Mouse (Mus musculus) gastrocnemius, postnatal 25 days (tissue): ENCODE data around the gene Gm10188. TPM values are rescaled to one million over a fixed set of nuclear protein-coding genes. Genes with fewer than 3 reads are reported as not detected.

ENCODE experiments used
- DNase-seq: peaks from one replicate; pipeline ENCODE4 v3.0.0; 2022
- long read RNA-seq, 2 experiments: library from polyadenylated mRNA; stranded (forward); transcript quantifications; one replicate each; pipeline ENCODE4 v2.0.0; 2021
- total RNA-seq, 2 experiments: library from RNA; stranded (reverse); gene quantifications; 1 replicate in 1 of 2; 2 replicates in 1 of 2; pipeline ENCODE4 v1.2.3; 2021

Gene Gm10188
- not detected for total RNA-seq
- long read RNA-seq, experiment 1: 0 reads
- long read RNA-seq, experiment 2: 0 reads

DNA sequence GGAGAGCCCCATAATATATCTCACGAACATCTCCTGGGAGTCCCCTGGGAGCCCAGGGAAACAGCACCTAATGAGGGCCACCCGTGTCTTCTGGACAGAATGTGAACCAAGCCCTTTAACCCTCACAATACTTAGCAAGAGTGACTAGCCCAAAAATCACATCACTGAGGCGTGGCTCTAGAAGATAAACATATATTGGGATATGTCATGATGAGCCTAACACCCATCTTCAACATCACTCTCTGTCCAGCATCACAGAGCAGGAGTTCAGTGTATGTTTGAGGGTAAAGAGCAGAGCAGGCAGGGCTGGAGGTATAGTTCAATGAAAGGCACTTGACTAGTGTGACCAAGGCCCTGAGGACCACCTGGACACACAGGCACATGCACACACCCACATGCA is at the start of gene Gm10188:
Gm10188 (minus strand) TSS at position 101 of the 400 bp plus-strand sequence.
- DNase-seq: no peak

DNA sequence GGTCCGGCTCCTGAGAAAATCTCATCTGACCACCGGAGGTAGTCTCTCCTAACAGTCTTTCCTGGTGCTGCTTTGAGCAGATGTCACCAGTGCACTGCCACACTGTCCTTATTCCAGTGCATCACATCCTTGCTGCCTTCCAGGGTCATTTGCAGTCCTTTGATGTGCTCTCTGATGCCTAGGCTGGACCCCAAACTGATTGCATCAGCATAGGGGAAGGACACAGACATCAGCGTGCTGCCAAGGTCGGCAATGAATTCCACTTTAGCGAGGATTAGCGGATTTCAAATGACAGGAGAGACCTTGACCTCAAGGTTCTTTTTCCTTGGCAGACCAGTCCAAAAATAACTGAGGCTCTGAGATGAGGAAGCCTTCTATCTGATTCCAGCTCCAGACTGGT is 47.6 kb upstream of the Gm10188 start:
- no peak for DNase-seq

DNA sequence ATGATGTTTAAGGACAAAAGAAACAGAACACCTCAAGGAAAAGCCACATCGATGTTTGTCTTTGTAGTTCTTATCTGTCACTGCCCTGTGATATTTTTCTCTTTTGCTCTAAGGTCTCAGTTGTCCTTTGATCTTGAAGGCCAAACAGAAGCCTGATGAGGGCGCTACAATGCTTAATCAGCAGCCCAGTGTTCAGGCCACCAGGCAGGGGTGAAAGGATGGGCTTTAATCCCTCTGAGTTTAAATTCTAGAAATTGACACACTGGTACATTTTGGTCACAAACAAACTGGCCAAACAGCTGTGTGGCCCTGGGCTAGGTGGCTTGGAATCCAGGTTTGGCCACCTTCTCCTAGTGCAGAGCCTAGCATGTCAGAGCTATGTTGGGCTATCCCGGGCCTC is 47.1 kb upstream of the Gm10188 start:
- DNase-seq: no peak

DNA sequence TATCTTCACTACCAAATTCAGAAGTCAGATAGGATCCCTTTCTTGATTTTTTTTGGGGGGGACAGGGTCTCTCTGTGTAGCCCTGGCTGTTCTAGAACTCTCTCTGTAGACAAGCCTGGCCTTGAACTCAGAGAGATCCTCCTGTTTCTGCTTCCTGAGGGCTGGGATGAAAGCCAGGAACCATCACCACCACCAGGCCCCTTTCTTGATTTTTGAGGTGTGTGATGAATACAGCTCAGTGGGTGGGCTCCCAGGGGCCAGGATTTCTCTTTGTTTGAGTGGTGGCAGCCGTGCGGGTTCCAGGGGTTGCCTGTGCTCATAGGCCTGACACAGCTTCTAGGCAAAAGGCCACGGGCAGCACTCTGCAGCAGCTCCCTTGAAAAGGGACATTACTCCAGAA is 41.7 kb upstream of the Gm10188 start:
- DNase-seq: no peak

DNA sequence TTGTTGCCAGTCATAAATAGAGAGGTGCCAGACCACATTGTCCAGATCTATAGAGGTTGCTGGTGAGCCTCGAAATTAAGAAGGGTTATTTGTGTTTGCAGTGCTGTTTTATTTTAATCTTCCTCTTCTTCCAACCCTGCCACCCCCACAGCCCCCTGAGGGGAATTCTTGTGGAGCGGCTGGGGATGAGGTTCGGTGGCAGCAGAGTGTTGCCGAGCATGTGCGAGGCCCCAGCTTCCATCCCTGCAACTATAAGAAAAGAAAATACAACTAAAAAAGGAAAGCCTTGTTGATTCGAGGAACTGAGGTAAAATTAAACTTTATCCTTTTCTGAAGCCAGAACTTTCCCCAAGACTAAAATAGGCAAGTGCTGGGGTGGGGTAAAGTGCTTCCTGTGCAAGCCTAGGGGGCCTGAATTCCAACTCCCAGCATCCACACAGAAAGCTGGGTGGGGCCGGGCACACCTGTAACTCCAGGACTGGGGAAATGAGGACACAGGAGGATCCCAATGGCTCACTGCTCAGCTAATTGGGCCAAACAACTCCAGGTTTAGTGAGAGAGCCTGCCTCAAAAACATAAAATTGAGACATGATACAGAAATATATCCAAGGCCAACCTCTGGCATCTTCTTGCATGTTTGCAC is 39.0 kb upstream of the Gm10188 start:
- no peak for DNase-seq

DNA sequence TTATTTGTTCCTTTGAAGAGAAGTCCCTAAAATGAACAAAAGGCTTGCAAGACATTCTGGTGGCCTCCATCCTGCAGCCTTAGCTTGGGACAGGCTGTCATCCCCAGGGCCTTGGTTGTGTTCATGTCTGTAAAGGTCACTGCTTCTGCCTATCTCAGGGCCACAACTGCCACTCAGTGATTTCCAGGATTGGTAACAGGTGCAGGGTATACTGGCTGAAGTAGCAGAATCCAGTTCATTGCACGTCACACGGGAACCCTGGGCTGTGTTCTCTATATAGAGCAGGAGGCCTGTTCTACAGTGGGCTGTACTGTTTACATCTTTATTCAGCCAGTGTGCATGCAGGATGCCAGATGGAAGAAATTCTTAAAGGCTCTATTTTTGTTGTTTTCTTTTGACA is 38.4 kb upstream of the Gm10188 start:
- peak; percentile 49 for DNase-seq

DNA sequence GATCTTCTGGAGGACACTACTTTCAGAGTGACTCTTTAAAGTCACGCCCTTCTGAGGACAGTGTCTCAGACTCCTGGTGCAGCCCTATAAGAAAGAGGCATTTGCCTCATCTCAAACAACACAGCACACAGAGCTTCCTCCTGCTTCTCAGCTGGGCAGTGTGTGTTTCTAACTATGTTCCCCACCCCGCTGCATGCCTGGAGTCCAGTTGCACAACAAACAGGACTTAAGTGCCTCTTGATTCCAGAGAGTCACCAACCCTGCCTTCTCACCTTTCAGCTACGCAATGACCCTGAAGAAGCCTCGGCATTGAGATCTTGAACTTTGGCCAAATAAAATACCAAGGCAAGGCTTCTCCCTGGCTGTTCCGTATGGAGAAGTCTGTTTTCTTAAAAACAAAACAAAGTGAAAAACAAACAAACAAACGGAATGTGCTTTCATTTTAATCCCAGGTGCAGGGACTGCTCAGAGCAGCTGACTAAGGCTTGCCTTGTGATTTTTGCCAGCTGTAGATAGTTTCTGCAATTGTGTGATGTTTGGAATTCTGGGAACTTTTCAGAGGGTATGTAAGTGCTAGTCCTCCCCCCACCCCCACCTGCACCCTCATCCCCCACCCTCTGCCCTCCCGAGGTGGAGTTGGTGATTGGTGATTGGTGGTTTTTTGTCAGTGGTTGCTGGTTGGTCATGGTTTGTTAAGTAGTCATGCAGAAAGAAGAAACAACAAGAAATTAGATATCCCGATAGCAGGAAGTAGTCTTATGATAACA is 37.4 kb upstream of the Gm10188 start:
- DNase-seq: peak; percentile 41

DNA sequence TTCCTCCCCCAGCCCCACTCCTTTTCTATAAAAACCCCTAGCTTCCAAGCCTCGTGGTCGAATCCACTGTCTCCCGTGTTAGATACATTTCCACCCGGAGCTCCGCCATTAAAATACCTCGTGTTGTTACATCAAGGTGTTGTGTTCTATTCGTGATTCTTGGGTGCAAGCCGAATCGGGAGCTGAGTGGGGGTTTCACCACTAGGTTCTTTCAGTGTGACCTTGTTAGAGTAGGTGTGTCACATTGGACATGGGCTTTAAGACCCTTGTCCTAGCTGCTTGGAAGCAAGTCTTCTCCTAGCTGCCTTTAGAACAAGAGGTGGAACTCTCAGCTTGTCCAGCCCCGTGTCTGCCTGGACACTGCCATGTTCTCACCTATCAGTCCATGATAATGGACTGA is 36.4 kb upstream of the Gm10188 start:
- no peak for DNase-seq

DNA sequence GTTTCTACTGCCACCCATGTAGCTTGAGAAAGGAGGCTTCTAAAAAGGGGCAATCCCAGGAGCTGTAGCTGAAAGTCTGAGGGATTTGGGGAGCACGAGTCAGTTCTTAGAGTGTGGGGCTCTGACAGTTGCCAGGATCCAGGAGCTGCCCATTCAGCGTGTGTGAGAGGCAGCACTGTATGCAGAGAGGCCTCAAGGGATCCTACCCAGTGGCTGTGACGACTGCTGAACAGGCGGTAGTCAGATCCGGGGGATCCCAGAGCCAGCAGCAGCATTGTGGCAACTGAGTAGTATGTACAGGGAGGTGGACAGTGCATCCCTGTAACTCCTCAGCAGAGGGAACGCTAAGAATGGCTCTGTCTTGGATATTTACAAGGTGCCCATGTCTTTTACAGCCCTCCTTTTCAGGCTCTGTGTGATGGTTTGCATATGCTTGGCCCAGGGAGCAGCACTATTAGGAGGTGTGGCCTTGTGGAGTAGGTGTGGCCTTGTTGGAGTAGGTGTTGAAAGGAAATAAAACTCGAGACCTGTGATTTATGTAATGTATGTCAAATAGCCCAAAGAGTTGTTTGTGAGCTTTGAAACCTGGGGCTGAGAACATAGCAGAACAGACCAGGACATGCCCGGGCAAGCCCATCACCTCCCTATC is 35.8 kb upstream of the Gm10188 start:
- DNase-seq: no peak

DNA sequence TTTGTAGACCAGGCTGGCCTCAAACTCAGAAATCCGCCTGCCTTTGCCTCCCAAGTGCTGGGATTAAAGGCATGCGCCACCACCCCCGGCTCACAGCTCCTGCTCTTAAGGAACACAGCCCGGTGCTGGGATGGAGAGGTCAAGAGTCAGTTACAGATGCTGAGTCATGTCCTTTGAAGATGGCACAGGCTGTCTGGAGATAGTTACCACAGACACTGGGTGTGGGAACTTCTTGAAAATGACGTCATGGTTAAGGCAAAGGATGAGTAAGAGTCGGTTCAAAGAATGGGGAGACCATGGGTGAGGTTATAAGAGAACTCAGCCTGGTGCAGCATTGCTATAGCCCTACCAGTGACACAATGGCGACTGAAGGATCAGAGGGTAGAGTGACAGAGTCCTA is 35.0 kb upstream of the Gm10188 start:
- no peak for DNase-seq

DNA sequence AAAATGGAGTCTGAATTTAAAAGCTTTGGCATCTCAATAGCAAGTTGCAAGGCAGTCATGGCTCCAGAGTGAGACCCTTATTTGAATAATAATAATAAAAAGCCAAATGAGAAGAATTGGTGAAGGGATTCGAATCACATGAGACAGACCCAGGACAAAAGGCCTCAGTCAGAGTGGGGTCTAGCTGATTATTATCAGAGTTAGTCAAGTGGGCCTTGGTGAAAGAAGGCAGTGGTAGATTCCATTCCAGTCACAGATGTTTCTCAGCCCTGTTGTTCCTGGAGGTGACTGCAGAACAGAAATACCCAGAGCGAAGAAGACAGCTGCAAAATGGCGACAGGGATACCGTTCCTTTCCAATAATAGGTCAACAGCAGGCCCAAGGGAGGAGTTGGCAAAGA is 34.1 kb upstream of the Gm10188 start:
- no peak for DNase-seq

DNA sequence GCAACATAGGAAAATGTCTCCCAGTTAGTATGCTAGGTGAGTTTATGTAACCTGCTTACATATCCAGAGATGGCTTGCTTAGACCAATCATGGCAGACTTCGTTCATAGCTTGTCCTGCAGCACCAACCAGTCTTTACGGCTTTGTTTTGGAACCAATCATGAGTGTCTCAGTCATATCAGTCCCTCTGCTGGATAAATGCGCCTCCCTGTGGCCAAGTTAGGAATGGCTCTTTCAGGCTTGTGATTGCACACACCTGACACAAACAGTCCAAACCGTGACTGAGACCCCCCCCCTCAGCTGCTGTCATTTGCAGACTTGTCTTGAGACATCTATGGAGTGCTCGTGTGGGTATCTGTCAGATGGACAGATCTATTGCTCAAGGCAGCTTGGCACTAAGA is 31.5 kb upstream of the Gm10188 start:
- no peak for DNase-seq

DNA sequence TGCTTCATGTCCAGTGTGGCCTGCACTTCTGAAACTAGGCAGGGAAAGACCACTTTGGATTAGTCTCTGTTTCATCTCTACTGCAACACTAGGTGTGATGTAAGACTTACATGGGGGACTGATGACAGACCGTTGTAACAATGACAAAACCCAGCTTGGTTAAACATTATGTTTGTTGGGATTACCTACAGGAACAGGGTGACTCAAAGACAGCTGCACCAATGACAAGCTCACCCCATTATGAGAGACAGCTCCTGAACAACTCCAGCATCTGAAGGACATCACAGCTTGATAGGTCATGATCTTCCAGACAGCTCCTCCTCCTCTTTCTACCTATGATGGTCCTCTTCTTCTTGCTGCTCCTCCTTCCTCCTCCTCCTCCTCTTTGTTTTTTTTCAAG is 30.8 kb upstream of the Gm10188 start:
- DNase-seq: no peak

DNA sequence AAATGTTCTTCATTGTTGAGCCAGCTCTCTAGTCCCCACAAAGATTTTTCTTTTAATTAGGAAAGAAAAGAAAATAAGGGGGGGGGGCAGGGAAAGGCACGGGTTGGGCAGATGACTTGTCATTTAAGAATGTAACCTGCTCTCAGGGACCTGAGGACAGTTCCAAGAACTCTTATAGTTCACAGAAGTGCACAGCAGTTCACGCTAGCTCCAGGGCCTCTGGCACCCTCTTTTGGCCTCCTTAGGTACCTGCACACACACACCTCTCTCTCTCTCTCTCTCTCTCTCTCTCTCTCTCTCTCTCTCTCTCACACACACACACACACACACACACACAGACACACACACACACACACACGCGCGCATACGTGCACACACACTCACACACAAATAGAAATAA is 24.9 kb upstream of the Gm10188 start:
- no peak for DNase-seq

DNA sequence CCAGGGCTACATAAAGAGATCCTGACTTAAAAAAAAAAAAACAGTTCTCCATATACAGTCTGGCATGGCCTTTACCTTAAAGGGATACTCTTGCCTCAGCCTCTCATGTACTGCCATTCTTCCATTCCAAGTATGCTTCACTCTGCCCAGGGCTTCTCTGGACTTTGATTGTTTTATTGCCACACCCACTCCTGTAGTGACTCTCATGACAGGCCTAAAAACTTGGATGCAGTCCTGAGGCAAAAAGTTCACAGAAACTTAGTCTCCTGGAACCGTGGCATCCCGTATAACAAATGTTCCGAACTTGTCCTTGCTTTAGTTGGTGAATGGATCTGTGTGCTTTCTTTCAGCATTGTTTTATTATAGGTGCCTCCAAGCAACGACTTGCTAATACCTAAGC is 17.1 kb upstream of the Gm10188 start:
- DNase-seq: no peak

DNA sequence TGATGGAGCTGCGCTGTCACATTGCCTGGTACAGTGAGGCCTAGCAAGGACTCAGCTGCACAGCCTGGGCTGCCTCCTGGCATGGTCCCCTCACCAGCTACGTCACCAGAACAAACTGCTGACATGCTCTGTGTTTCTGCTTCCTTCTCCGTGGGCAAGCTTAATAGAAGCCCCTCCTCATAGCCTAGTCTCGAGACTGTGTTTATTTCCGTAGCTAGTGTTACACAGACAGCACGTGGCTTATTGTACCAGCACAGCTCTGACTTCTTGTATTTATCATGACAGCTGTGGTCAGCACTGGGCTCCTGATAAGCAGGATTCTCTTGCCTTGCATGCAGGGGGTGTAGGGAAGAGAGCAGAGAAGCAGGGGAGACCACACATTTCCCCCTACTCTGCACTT is 16.6 kb upstream of the Gm10188 start:
- no peak for DNase-seq

DNA sequence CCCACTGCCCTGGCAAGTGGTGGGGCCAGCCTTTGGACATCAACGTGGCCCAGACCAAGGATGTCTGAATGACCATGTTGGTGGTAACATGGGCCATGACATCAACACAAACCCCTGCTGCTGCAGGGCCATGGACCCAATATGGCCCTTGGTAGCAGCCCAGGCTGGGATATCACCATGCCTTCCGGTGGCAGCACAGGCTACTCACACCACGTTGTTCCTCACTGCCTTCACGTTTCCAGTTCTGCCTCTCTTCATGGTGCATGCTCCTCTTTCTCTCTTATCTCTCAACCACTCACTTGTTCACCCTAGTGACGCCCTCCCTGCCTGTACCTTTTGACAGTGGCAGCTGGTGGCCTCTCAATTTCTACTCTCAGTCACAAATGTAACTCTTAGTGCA is 15.4 kb upstream of the Gm10188 start:
- DNase-seq: no peak

DNA sequence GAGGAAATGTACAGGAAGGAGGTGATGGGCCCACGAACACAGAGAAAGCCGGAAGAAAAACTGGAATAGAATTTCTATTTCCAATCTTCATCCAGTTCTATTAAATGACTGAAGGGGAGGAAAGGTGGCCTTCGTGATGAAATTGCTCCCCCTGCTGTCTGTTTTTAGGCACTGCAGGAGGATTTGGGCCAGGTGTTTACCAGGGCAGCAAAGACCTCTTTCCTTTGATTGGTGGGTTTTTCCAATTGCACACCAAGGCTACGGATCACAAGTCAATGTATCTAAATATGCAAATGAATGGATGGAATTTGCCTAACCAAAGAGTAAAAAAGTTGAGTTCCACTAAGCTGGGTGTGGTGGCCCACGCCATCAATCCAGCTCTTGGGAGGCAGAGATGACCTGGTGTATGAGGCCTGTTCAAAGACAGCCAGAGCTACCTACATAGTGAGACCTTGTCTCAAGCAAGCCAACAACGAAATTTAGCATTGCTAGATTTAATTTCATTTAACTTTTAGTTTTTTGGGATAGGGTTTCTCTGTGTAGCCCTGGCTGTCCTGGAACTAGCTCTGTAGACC is 8.1 kb upstream of the Gm10188 start:
- no peak for DNase-seq

DNA sequence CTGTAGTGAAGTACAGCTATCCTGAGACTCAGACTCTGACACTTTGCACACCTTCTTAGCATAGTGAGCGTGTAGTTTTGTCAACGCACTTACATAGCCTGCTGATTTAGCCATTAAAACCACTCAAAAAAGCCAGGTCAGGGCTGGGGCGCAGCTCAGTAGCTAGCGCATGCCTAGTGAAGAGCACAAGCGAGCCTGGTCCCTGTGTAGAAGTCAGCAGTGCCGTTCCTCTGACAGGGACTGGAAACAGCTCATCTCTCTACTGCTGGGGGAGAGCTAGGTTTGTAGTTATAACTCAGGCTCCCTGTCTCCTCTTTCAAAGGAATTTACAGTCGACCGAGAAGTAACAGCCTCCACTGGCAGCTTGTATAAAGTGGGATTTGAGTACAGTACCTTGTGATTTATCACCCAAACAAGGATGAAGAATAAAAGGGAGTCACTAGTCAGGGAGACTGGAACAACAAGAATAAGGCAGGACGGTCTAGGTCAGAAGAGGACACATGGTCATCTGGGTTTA is 5.2 kb upstream of the Gm10188 start:
- DNase-seq: no peak

DNA sequence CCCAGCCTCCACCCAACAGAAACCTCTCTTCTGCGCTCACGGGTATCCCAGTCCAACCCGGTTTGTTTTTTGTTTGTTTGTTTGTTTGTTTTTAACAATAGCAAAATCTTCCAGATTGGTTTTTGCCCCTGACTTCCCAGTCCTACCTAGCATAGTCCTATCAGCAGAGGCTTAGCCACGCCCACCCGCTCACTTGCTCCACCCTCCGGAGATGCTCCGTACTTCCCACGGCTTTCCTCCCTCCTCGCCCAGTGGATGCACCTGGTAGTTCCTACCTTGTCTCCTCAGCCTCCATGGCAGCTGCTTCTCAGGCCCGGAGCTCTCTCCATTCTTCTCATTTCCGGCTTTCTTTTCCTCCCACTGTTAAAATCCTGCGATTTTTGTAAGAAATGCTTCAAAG is 4.0 kb upstream of the Gm10188 start:
- no peak for DNase-seq

DNA sequence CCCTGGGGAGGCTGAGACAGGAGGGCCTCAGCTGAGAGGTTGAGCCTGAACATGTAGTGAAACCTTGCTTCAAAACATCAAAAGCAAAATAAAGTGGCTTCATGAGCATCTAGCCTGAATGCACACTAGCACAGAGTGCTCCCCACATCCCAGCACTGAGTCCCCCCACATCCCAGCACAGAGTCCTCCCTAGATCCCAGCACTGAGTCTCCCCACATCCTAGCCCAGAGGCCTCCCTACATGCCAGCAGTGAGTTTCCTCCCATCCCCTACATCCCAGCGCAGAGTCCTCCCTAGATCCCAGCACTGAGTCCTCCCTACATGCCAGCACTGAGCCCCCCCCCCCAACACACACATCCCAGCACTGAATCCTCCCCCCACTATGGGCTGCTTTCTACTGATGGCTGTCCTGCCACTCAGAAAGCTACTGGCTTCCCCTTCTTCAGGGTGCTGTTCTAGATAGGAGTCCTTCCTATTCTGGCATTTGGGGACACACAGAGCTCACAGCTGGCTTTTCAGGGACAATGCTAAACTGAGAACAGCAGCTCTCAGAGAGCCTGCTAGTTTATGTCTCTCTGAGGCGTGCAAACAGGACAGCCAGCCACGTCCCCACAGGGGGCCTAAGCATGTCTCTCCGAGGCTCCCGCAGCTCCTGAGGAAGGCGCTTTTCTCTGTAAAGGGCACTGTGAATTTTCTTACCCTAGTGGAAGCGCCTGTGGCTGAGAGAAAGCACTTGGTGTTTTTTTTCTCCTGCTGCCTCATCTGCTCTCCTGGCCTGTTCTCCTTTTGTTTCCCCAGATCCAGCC is 2.1 kb upstream of the Gm10188 start:
- DNase-seq: no peak
